Mouse (Mus musculus): Measurements from ENCODE around the gene Taar8c. TPM values are rescaled to one million over a fixed set of nuclear protein-coding genes. Genes with fewer than 3 reads are reported as not detected.

Gene Taar8c
- total and polyA plus RNA-seq, 3 experiments = not detected

DNA sequence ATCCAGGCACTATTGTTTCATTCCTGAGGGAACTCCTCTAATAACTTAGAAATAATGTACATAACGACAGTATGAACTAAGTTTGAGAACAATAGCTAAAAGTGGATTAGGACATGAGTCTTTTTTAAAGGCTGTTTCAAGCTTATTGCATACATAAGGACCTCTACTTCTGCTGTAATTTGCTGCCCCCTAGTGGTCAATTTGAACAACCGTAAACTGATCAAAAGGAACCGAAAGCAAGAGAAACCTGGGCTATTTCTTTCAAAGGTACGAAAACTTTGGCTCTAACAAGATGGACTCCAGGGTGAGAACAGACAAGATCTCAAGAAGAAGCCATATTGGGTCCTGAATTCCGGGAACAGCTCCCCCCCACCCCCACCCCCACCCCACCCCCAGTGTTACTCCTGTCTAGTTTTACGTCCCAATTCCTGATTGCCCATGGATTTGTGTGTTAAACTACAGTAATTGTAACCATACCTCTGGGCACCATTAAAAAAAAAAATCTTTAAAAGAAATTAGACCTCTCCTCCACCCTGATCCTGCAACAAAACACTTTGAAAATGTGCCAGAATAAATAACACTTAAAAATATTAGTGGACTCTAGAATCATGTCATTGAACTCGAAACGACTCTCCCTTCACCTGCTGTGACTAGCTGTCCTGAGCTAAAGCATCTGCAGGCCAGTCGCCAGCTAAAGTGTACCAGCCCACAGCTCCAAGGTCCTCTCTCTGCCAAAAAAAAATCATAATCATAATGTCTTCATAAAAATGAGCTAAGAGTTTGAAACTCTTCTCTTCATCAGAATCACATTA is 29.9 kb upstream of the Taar8c start:
- H3K9ac ChIP-seq (ENCODE audit: control insufficient read depth, low read depth, low read length, poor library complexity, severe bottlenecking) = peak overlapping the region; percentile 73

GRCm38 (mm10) chr10:24111116-24111778 is 9.5 kb upstream of the Taar8c start:
- Histone ChIP-seq H3K9me3 (replicated peaks; ENCODE audit: insufficient read depth, low read length) (no peaks in the 10 kb centered on the region), H3K4me3 (ENCODE audit: control insufficient read depth in 1 of 2, insufficient read depth in 1 of 2, low read depth in 2 of 2, low read length in 2 of 2) (no peak overlapping the region), H3K36me3 (ENCODE audit: control insufficient read depth in 1 of 2, insufficient read depth in 2 of 2, low read length in 2 of 2) (no peaks in the 10 kb centered on the region), H3K27me3 (ENCODE audit: control insufficient read depth in 1 of 2, insufficient read depth in 2 of 2, low read length in 2 of 2) (peaks cover 0 to 2% of the 10 kb centered on the region in 2 experiments; a peak in 3 of 4 replicates), H3K9ac (ENCODE audit: control insufficient read depth, low read depth, low read length, poor library complexity, severe bottlenecking) (no peak overlapping the region), H3K27ac (ENCODE audit: control insufficient read depth, low read depth, low read length) (no peak overlapping the region), H3K79me2 (ENCODE audit: control insufficient read depth, insufficient read depth, low read length, poor library complexity) (no peaks in the 10 kb centered on the region), H3K4me1 (ENCODE audit: control insufficient read depth in 1 of 2, insufficient read depth in 2 of 2, low read length in 2 of 2) (no peaks in the 10 kb centered on the region; a peak in 1 of 4 replicates)
- DNase-seq (ENCODE audit: low read depth, low spot score) = peak; percentile 62
- TF ChIP-seq ELF1 (IDR thresholded peaks at IDR 0.05; ENCODE audit: low read depth, low read length) (no peak), JUND (IDR thresholded peaks at IDR 0.05; ENCODE audit: low read depth, low read length) (no peak), ZC3H11A (IDR thresholded peaks at IDR 0.05; ENCODE audit: low read depth, low read length) (0 out of 2 replicates have a peak, but pooled peaks have one; percentile 8), TBP (IDR thresholded peaks at IDR 0.05; ENCODE audit: low read depth, low read length) (no peak), NELFE (IDR thresholded peaks at IDR 0.05; ENCODE audit: low read depth, low read length) (no peak), MAFK (IDR thresholded peaks at IDR 0.05; ENCODE audit: borderline replicate concordance, low read depth, low read length) (no peak), POLR2A (IDR thresholded peaks at IDR 0.05; ENCODE audit: control insufficient read depth in 1 of 2, insufficient read depth in 1 of 2, low read depth in 1 of 2, low read length in 2 of 2, poor library complexity in 1 of 2) (no peak), POLR2AphosphoS5 (IDR thresholded peaks at IDR 0.05; ENCODE audit: borderline replicate concordance, low read depth, low read length) (no peak), ZKSCAN1 (IDR thresholded peaks at IDR 0.05; ENCODE audit: low read depth, low read length) (no peak), MAZ (IDR thresholded peaks at IDR 0.05; ENCODE audit: low read depth, low read length) (no peak), SMC3 (IDR thresholded peaks at IDR 0.05; ENCODE audit: low read depth, low read length) (peak; percentile 75), CTCF (IDR thresholded peaks at IDR 0.05 in 2 of 3, conservative IDR thresholded peaks at IDR 0.05 in 1 of 3; ENCODE audit: control insufficient read depth in 1 of 3, insufficient read depth in 1 of 3, low read depth in 2 of 3, low read length in 3 of 3, poor library complexity in 1 of 3, severe bottlenecking in 1 of 3) (peak; percentile 48 to 78 (median 73)), MEF2A (IDR thresholded peaks at IDR 0.05; ENCODE audit: extremely low read depth, insufficient replicate concordance, low read depth, low read length, poor library complexity, severe bottlenecking) (no peak), MYC (IDR thresholded peaks at IDR 0.05; ENCODE audit: low read depth, low read length) (no peak), MAX (IDR thresholded peaks at IDR 0.05; ENCODE audit: low read length) (no peak), GATA1 (IDR thresholded peaks at IDR 0.05; ENCODE audit: low read depth, low read length) (no peak), NRF1 (IDR thresholded peaks at IDR 0.05; ENCODE audit: insufficient read depth, low read depth, low read length, poor library complexity, severe bottlenecking) (no peak), KAT2A (conservative IDR thresholded peaks at IDR 0.05; ENCODE audit: low read depth, low read length) (no peak)

More for the DNA sequence above, 29.9 kb upstream of the Taar8c start:
- peak; percentile 92 for DNase-seq (ENCODE audit: low read depth, low spot score)
- Histone ChIP-seq H3K4me1 (ENCODE audit: control insufficient read depth in 1 of 2, insufficient read depth in 2 of 2, low read length in 2 of 2) (peaks cover 6 to 15% of the 10 kb centered on the region in 2 experiments), H3K27me3 (ENCODE audit: control insufficient read depth in 1 of 2, insufficient read depth in 2 of 2, low read length in 2 of 2) (no peaks in the 10 kb centered on the region), H3K36me3 (ENCODE audit: control insufficient read depth in 1 of 2, insufficient read depth in 2 of 2, low read length in 2 of 2) (peaks cover 0 to 23% of the 10 kb centered on the region in 2 experiments; a peak in 2 of 4 replicates), H3K79me2 (ENCODE audit: control insufficient read depth, insufficient read depth, low read length, poor library complexity) (no peaks in the 10 kb centered on the region), H3K9me3 (replicated peaks; ENCODE audit: insufficient read depth, low read length) (no peaks in the 10 kb centered on the region), H3K27ac (ENCODE audit: control insufficient read depth, low read depth, low read length) (peak overlapping the region; percentile 77), H3K4me3 (ENCODE audit: control insufficient read depth in 1 of 2, insufficient read depth in 1 of 2, low read depth in 2 of 2, low read length in 2 of 2) (peak overlapping the region; percentile 61 to 81)
- TF ChIP-seq KAT2A (conservative IDR thresholded peaks at IDR 0.05; ENCODE audit: low read depth, low read length) (no peak), POLR2AphosphoS2 (IDR thresholded peaks at IDR 0.05; ENCODE audit: low read length) (no peak; the same call in 1 of the 2 replicates), GATA1 (IDR thresholded peaks at IDR 0.05; ENCODE audit: low read depth, low read length) (0 out of 2 replicates have a peak, but pooled peaks have one; percentile 13), NELFE (IDR thresholded peaks at IDR 0.05; ENCODE audit: low read depth, low read length) (no peak; the same call in 1 of the 2 replicates), POLR2AphosphoS5 (IDR thresholded peaks at IDR 0.05; ENCODE audit: borderline replicate concordance, low read depth, low read length) (no peak), RAD21 (IDR thresholded peaks at IDR 0.05; ENCODE audit: low read depth, low read length) (peak; percentile 91), GABPA (IDR thresholded peaks at IDR 0.05; ENCODE audit: low read depth, low read length) (no peak), MAZ (IDR thresholded peaks at IDR 0.05; ENCODE audit: low read depth, low read length) (no peak), SMC3 (IDR thresholded peaks at IDR 0.05; ENCODE audit: low read depth, low read length) (peak; percentile 67), ZNF384 (IDR thresholded peaks at IDR 0.05; ENCODE audit: low read depth, low read length) (no peak), ELF1 (IDR thresholded peaks at IDR 0.05; ENCODE audit: low read depth, low read length) (no peak), MAX (IDR thresholded peaks at IDR 0.05; ENCODE audit: low read length) (no peak), SIN3A (IDR thresholded peaks at IDR 0.05; ENCODE audit: low read length) (peak; percentile 78), CTCF (IDR thresholded peaks at IDR 0.05 in 2 of 3, conservative IDR thresholded peaks at IDR 0.05 in 1 of 3; ENCODE audit: control insufficient read depth in 1 of 3, insufficient read depth in 1 of 3, low read depth in 2 of 3, low read length in 3 of 3, poor library complexity in 1 of 3, severe bottlenecking in 1 of 3) (peak; percentile 22 to 94 (median 63); a peak in 4 of 6 replicates), TBP (IDR thresholded peaks at IDR 0.05; ENCODE audit: low read depth, low read length) (peak; percentile 23; the same call in 1 of the 2 replicates), ZC3H11A (IDR thresholded peaks at IDR 0.05; ENCODE audit: low read depth, low read length) (peak; percentile 73), CHD1 (IDR thresholded peaks at IDR 0.05; ENCODE audit: low read depth, low read length) (0 out of 2 replicates have a peak, but pooled peaks have one; percentile 83), TAL1 (IDR thresholded peaks at IDR 0.05; ENCODE audit: low read length) (no peak), USF2 (IDR thresholded peaks at IDR 0.05; ENCODE audit: borderline replicate concordance in 1 of 2, insufficient read depth in 1 of 2, low read depth in 1 of 2, low read length in 2 of 2) (no peak), HCFC1 (IDR thresholded peaks at IDR 0.05; ENCODE audit: low read depth, low read length) (peak; percentile 42; the same call in 1 of the 2 replicates), NRF1 (IDR thresholded peaks at IDR 0.05; ENCODE audit: insufficient read depth, low read depth, low read length, poor library complexity, severe bottlenecking) (no peak), ZMIZ1 (IDR thresholded peaks at IDR 0.05; ENCODE audit: low read depth, low read length) (no peak), MEF2A (IDR thresholded peaks at IDR 0.05; ENCODE audit: extremely low read depth, insufficient replicate concordance, low read depth, low read length, poor library complexity, severe bottlenecking) (no peak), MYC (IDR thresholded peaks at IDR 0.05; ENCODE audit: low read depth, low read length) (0 out of 2 replicates have a peak, but pooled peaks have one; percentile 22), MXI1 (IDR thresholded peaks at IDR 0.05; ENCODE audit: low read depth, low read length) (no peak; the same call in 1 of the 2 replicates), EP300 (IDR thresholded peaks at IDR 0.05; ENCODE audit: low read depth in 1 of 2, low read length in 2 of 2) (no peak), CHD2 (IDR thresholded peaks at IDR 0.05; ENCODE audit: low read length) (no peak)
